Mouse (Mus musculus): ENCODE measurements around the gene Fam131a. TPM values are rescaled to one million over a fixed set of nuclear protein-coding genes. Genes with fewer than 3 reads are reported as not detected.

The Fam131a gene
- polyA plus RNA-seq, 1 experiment, result 6.2 TPM

- Histone ChIP-seq H3K4me3 (ENCODE audit: insufficient read depth, low read length) (no peak overlapping the region), H3K27ac (ENCODE audit: insufficient read depth, low read depth, low read length) (no peak overlapping the region)
- TF ChIP-seq CTCF (IDR thresholded peaks at IDR 0.05; ENCODE audit: low read depth, low read length) (no peak), POLR2A (IDR thresholded peaks at IDR 0.05; ENCODE audit: borderline replicate concordance, low read depth, low read length) (no peak)
Observed at GRCm38 (mm10) chr16:20725321-20725720, 32.3 kb downstream of the Fam131a start.

GRCm38 (mm10) chr16:20725750-20726149, 32.7 kb downstream of the Fam131a start:
- H3K4me3 ChIP-seq (ENCODE audit: insufficient read depth, low read length), result no peak overlapping the region

More at GRCm38 (mm10) chr16:20725321-20725720, 32.3 kb downstream of the Fam131a start:
- peaks cover 4% of the 10 kb centered on the region; the same call in 1 of the 2 replicates for H3K4me1 ChIP-seq (ENCODE audit: control insufficient read depth, insufficient read depth, low read length)

GRCm38 (mm10) chr16:20726384-20726783, 33.3 kb downstream of the Fam131a start:
- Histone ChIP-seq H3K4me3 (ENCODE audit: insufficient read depth, low read length) (no peak overlapping the region), H3K27ac (ENCODE audit: insufficient read depth, low read depth, low read length) (no peak overlapping the region), H3K4me1 (ENCODE audit: control insufficient read depth, insufficient read depth, low read length) (peaks cover 4% of the 10 kb centered on the region; the same call in 1 of the 2 replicates)
- TF ChIP-seq POLR2A (IDR thresholded peaks at IDR 0.05; ENCODE audit: borderline replicate concordance, low read depth, low read length) (no peak), CTCF (IDR thresholded peaks at IDR 0.05; ENCODE audit: low read depth, low read length) (no peak)

More at GRCm38 (mm10) chr16:20725750-20726149, 32.7 kb downstream of the Fam131a start:
- TF ChIP-seq CTCF (IDR thresholded peaks at IDR 0.05; ENCODE audit: low read depth, low read length) (no peak), POLR2A (IDR thresholded peaks at IDR 0.05; ENCODE audit: borderline replicate concordance, low read depth, low read length) (no peak)
- peaks cover 4% of the 10 kb centered on the region; the same call in 1 of the 2 replicates for H3K4me1 ChIP-seq (ENCODE audit: control insufficient read depth, insufficient read depth, low read length)
- H3K27ac ChIP-seq (ENCODE audit: insufficient read depth, low read depth, low read length), result no peak overlapping the region

GRCm38 (mm10) chr16:20730293-20730711, 37.3 kb downstream of the Fam131a start:
- Histone ChIP-seq H3K27ac (ENCODE audit: insufficient read depth, low read depth, low read length) (no peak overlapping the region), H3K4me1 (ENCODE audit: control insufficient read depth, insufficient read depth, low read length) (no peaks in the 10 kb centered on the region), H3K4me3 (ENCODE audit: insufficient read depth, low read length) (no peak overlapping the region)
- TF ChIP-seq POLR2A (IDR thresholded peaks at IDR 0.05; ENCODE audit: borderline replicate concordance, low read depth, low read length) (no peak), CTCF (IDR thresholded peaks at IDR 0.05; ENCODE audit: low read depth, low read length) (no peak)

GRCm38 (mm10) chr16:20731688-20732087, 38.6 kb downstream of the Fam131a start:
- no peak for TF ChIP-seq CTCF (IDR thresholded peaks at IDR 0.05; ENCODE audit: low read depth, low read length)
- TF ChIP-seq POLR2A (IDR thresholded peaks at IDR 0.05; ENCODE audit: borderline replicate concordance, low read depth, low read length), result no peak
- Histone ChIP-seq H3K27ac (ENCODE audit: insufficient read depth, low read depth, low read length) (no peak overlapping the region), H3K4me1 (ENCODE audit: control insufficient read depth, insufficient read depth, low read length) (no peaks in the 10 kb centered on the region), H3K4me3 (ENCODE audit: insufficient read depth, low read length) (no peak overlapping the region)

GRCm38 (mm10) chr16:20732251-20732924, 39.3 kb downstream of the Fam131a start:
- Histone ChIP-seq H3K4me1 (ENCODE audit: control insufficient read depth, insufficient read depth, low read length) (no peaks in the 10 kb centered on the region), H3K4me3 (ENCODE audit: insufficient read depth, low read length) (no peak overlapping the region), H3K27ac (ENCODE audit: insufficient read depth, low read depth, low read length) (no peak overlapping the region)
- TF ChIP-seq CTCF (IDR thresholded peaks at IDR 0.05; ENCODE audit: low read depth, low read length) (no peak), POLR2A (IDR thresholded peaks at IDR 0.05; ENCODE audit: borderline replicate concordance, low read depth, low read length) (no peak)

GRCm38 (mm10) chr16:20732925-20733730, 40.1 kb downstream of the Fam131a start, which contains the start of gene Chrd:
Gene Chrd, plus strand, starts transcription at chr16:20733127.
- H3K4me3 ChIP-seq (ENCODE audit: insufficient read depth, low read length), result peak within 1 kb of the TSS; percentile 40
- H3K4me1 ChIP-seq (ENCODE audit: control insufficient read depth, insufficient read depth, low read length), result no peaks in the 10 kb centered on the region
- no peak within 1 kb of the TSS for H3K27ac ChIP-seq (ENCODE audit: insufficient read depth, low read depth, low read length)
- no peak for TF ChIP-seq CTCF (IDR thresholded peaks at IDR 0.05; ENCODE audit: low read depth, low read length)
- no peak for TF ChIP-seq POLR2A (IDR thresholded peaks at IDR 0.05; ENCODE audit: borderline replicate concordance, low read depth, low read length)

GRCm38 (mm10) chr16:20733731-20734730, 41.0 kb downstream of the Fam131a start, which contains the start of gene Thpo:
Gene Thpo, minus strand, starts transcription at chr16:20734511.
- peak within 1 kb of the TSS; percentile 40 for H3K4me3 ChIP-seq (ENCODE audit: insufficient read depth, low read length)
- H3K27ac ChIP-seq (ENCODE audit: insufficient read depth, low read depth, low read length), result no peak within 1 kb of the TSS
- H3K4me1 ChIP-seq (ENCODE audit: control insufficient read depth, insufficient read depth, low read length), result no peaks in the 10 kb centered on the region
- TF ChIP-seq CTCF (IDR thresholded peaks at IDR 0.05; ENCODE audit: low read depth, low read length) (no peak), POLR2A (IDR thresholded peaks at IDR 0.05; ENCODE audit: borderline replicate concordance, low read depth, low read length) (no peak)

- no peak overlapping the region for H3K27ac ChIP-seq (ENCODE audit: insufficient read depth, low read depth, low read length)
- H3K4me3 ChIP-seq (ENCODE audit: insufficient read depth, low read length), result no peak overlapping the region
- H3K4me1 ChIP-seq (ENCODE audit: control insufficient read depth, insufficient read depth, low read length), result no peaks in the 10 kb centered on the region
- no peak for TF ChIP-seq POLR2A (IDR thresholded peaks at IDR 0.05; ENCODE audit: borderline replicate concordance, low read depth, low read length)
- TF ChIP-seq CTCF (IDR thresholded peaks at IDR 0.05; ENCODE audit: low read depth, low read length), result no peak
Observed at GRCm38 (mm10) chr16:20735651-20736050, 42.6 kb downstream of the Fam131a start.
